Mouse (Mus musculus) liver, postnatal 0 days (tissue): Measurements from ENCODE around the gene Fam83d. TPM values are rescaled to one million over a fixed set of nuclear protein-coding genes. Genes with fewer than 3 reads are reported as not detected.

Experiments used
- ATAC-seq: fragments of 200-750 bp; cut with Nextera tagmentation; 2 replicates; pipeline ENCODE4 v1.8.0; 2017; ENCODE audit warnings: mild to moderate bottlenecking, moderate library complexity
- DNase-seq: peaks from one replicate; pipeline ENCODE4 v3.0.0-alpha.2; 2016
- H3K27ac ChIP-seq: fragments of 300-500 bp; sonication (generic); 2 replicates; pipeline ENCODE4 v1.5.1; 2014; ENCODE audit warnings: antibody characterized with exemption, moderate library complexity, mild to moderate bottlenecking, low read depth
- H3K27me3 ChIP-seq: fragments of 300-500 bp; sonication (generic); 2 replicates; pipeline ENCODE4 v1.6.1; 2014; ENCODE audit warnings: low read length, control low read depth, mixed read lengths; ENCODE audit not compliant: insufficient read depth
- H3K36me3 ChIP-seq: fragments of 300-500 bp; sonication (generic); replicated peaks from 2 replicates; pipeline ENCODE4 v1.6.1; 2014; ENCODE audit warnings: mild to moderate bottlenecking, control low read depth, low read length, moderate library complexity, mixed read lengths; ENCODE audit not compliant: insufficient read depth
- H3K4me1 ChIP-seq: fragments of 300-500 bp; sonication (generic); 2 replicates; pipeline ENCODE4 v1.6.1; 2014; ENCODE audit warnings: antibody characterized with exemption, mild to moderate bottlenecking, control low read depth; ENCODE audit not compliant: insufficient read depth
- H3K4me2 ChIP-seq: fragments of 300-500 bp; sonication (generic); 2 replicates; pipeline ENCODE4 v1.6.1; 2014; ENCODE audit warnings: low read depth, mild to moderate bottlenecking, low read length, moderate library complexity, mixed read lengths
- H3K4me3 ChIP-seq: fragments of 300-500 bp; sonication (generic); 2 replicates; pipeline ENCODE4 v1.5.1; 2014; ENCODE audit warnings: low read depth, low read length
- H3K9ac ChIP-seq: fragments of 300-500 bp; sonication (generic); replicated peaks from 2 replicates; pipeline ENCODE4 v1.6.1; 2014; ENCODE audit warnings: mild to moderate bottlenecking, moderate library complexity
- H3K9me3 ChIP-seq: fragments of 300-500 bp; sonication (generic); 2 replicates; pipeline ENCODE4 v1.6.1; 2016; ENCODE audit warnings: mild to moderate bottlenecking, control low read depth, low read length, mixed read lengths
- CTCF ChIP-seq: sonication (generic); IDR thresholded peaks from 2 replicates; pipeline ENCODE4 v1.5.1; 2016; ENCODE audit warnings: antibody characterized with exemption, low read depth
- EP300 ChIP-seq: IDR thresholded peaks from 2 replicates; pipeline ENCODE4 v1.6.1; 2016; ENCODE audit warnings: antibody characterized with exemption, low read depth, mild to moderate bottlenecking
- WGBS: fragments of 180-500 bp; shearing (Covaris S2); extraction: QIAGEN DNeasy Blood & Tissue Kit; methylation state at CpG from one replicate; pipeline ENCODE4 v1.1.7; 2014; ENCODE audit not compliant: insufficient replicate concordance; 5-methylcytosine and 5-hydroxymethylcytosine counted together
- microRNA-seq: library from miRNA; unstranded; fragments of <30 nt; microRNA quantifications from one replicate; pipeline ENCODE4, GENCODE M21; 2016
- polyA plus RNA-seq: library from polyadenylated mRNA; unstranded; fragments of >200 nt; fragmentation: Nextera tagmentation; extraction: Ambion mirVana; gene quantifications from 2 replicates; pipeline ENCODE4 v1.2.1, GENCODE M21; 2015

Fam83d gene
- polyA plus RNA-seq, 1 experiment from 2014 or later = 5.7 TPM

GRCm38 (mm10) chr2:158833645-158834044, 65.8 kb downstream of the Fam83d start:
- ATAC-seq = no peak
- Histone ChIP-seq H3K4me3 (no peak overlapping the region), H3K27me3 (no peaks in the 10 kb centered on the region), H3K27ac (no peak overlapping the region), H3K9ac (no peak overlapping the region), H3K36me3 (peaks cover 40% of the 10 kb centered on the region), H3K9me3 (no peaks in the 10 kb centered on the region), H3K4me1 (no peaks in the 10 kb centered on the region), H3K4me2 (no peak overlapping the region)
- WGBS = 88% methylated on average over 2 of the region's 2 CpGs
- DNase-seq = no peak
- TF ChIP-seq CTCF (no peak), EP300 (no peak)

Small RNA genes within 50 kb of the gene (microRNA-seq; reads per million reads assigned to microRNA genes)
- not detected for gene Gm26141

Other genes starting within 250 kb of the Fam83d start
- not detected in 2 replicates for gene Slc32a1, start 157.3 kb upstream of the Fam83d start, polyA plus RNA-seq
- gene Actr5, start 143.2 kb upstream of the Fam83d start, polyA plus RNA-seq = 2.8 and 3.1 TPM in 2 replicates
- 2.5 and 2.9 TPM in 2 replicates for gene Ppp1r16b, start 102.7 kb upstream of the Fam83d start, polyA plus RNA-seq
- gene Dhx35, start 26.7 kb downstream of the Fam83d start, polyA plus RNA-seq = 2.7 and 3.6 TPM in 2 replicates